In the genomic region with DNA sequence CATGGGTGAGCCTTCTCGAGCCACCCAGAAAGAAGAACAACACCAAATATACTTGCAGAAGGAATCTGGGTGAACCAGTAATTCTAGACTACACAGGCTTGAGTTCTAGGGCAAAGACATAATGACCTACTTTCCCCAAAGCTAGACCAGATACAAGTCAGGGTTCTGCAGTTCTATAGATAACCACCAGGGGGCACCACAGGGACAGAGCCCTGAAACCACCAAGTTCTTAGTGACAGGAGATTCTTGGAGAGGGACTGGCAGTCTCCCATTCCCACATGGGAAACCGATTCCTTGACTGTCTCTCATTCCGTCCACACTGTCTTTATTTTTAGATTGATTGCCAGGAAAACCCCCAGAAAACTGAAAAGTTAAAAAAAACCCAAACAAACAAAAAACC, we compare ENCODE assay signal across 9 mouse cellular contexts. TPM values are rescaled to one million over a fixed set of nuclear protein-coding genes. Genes with fewer than 3 reads are reported as not detected.
A peak's percentile ranks its signal among the peaks of the same experiment; 100 is the strongest.
DNase-seq lines count a peak whose midpoint lies in the region; ATAC-seq lines count a peak whose summit lies in the region.
"Had no signal": no experiment of that assay in that cellular context is flagged by ENCODE, and none has a peak within 500 bp of the region (broad histone marks: within the 10 kb centered on the region; RNA-seq: fewer than 3 reads in every experiment).

No protein-coding gene starts in this region.

- peaks cover 7% of the 10 kb centered on the region; the same call in 1 of the 2 replicates for H3K36me3 ChIP-seq in liver, embryonic 12.5 days
- H3K36me3 ChIP-seq: embryonic facial prominence, embryonic 13.5 days had no signal

- peaks cover 34% of the 10 kb centered on the region for H3K4me1 ChIP-seq in liver, embryonic 12.5 days

- no peak overlapping the region for H3K4me2 ChIP-seq in liver, embryonic 12.5 days
- H3K4me2 ChIP-seq: embryonic facial prominence, embryonic 13.5 days had no signal

- no peak overlapping the region for H3K9ac ChIP-seq in liver, embryonic 12.5 days
- H3K9ac ChIP-seq: embryonic facial prominence, embryonic 13.5 days had no signal

- no peak overlapping the region for H3K4me3 ChIP-seq in liver, embryonic 12.5 days
- H3K4me3 ChIP-seq: embryonic facial prominence, embryonic 13.5 days had no signal

- DNase-seq in liver: peak; percentile 81
- peak; percentile 82 for DNase-seq in forelimb bud, embryonic 11.5 days (ENCODE audit: low read depth, low spot score)
- peak; percentile 64 for DNase-seq in hindlimb bud, embryonic 11.5 days (ENCODE audit: extremely low spot score, low read depth, low spot score)
- DNase-seq in left cerebral cortex, postnatal 36 days (ENCODE audit: low spot score in 2 of 2): peak; percentile 79 to 83
- DNase-seq in testis, postnatal 14 days (ENCODE audit: low spot score): peak; percentile 62

- H3K27me3 ChIP-seq in liver, embryonic 12.5 days (replicated peaks): no peaks in the 10 kb centered on the region
- H3K27me3 ChIP-seq: embryonic facial prominence, embryonic 13.5 days had no signal

- no peak overlapping the region for H3K27ac ChIP-seq in liver, embryonic 12.5 days

- H3K9me3 ChIP-seq in liver, embryonic 12.5 days (replicated peaks): no peaks in the 10 kb centered on the region
- H3K9me3 ChIP-seq: embryonic facial prominence, embryonic 13.5 days had no signal

- intact Hi-C loops in left cerebral cortex, postnatal 36 days (cut with DNase I): loop anchor here (1.0 to 10.0 kb wide), 2 partner anchors 110 to 138 kb away; no protein-coding TSS in a partner anchor

- 10% methylated on average over 3 of the region's 3 CpGs for WGBS in liver, embryonic 12.5 days (ENCODE audit: insufficient replicate concordance)

- no peak for ATAC-seq in liver, embryonic 12.5 days
- 0 out of 2 replicates have a peak, but pooled peaks have one; percentile 57 for ATAC-seq in cerebellum, adult (ENCODE audit: insufficient number of reproducible peaks, low FRiP score, low TSS enrichment)
- ATAC-seq in neutrophil, adult 5-6 weeks (ENCODE audit: extremely low read depth, insufficient number of reproducible peaks, low FRiP score, poor library complexity, severe bottlenecking): peak; percentile 79

RNA-seq across cellular contexts. Expression of a gene that starts 40.2 kb away (rescaled TPM):
- 0.11 TPM in 1 of 2 replicates, not detected in the other for polyA plus RNA-seq in liver, embryonic 12.5 days (2016; fragmentation: Nextera tagmentation; extraction: Ambion mirVana)
- total RNA-seq in left cerebral cortex, postnatal 36 days (2021): under 1 TPM; 0.10 to 0.29 TPM
- 2.1 TPM in 2 replicates for total RNA-seq in neutrophil, adult 5-6 weeks (2017)
